Mouse (Mus musculus) left cerebral cortex, postnatal 10 days (tissue): ENCODE measurements at regions not wholly inside any gene's neighbourhood (a gene's known extent, or its start where the extent isn't known, plus 50 kb on each side); places are given as distances from the start of the nearest gene placed in this dataset.

Experiments used
- DNase-seq, 2 experiments: peaks; one replicate each; pipeline ENCODE4 v3.0.0; 2021 to 2022; ENCODE audit warnings: low spot score in 2 of 2, mixed read lengths in 1 of 2; ENCODE audit errors: extremely low spot score in 1 of 2
- intact Hi-C: fragments of 180-260 bp; cut with DNase I; formaldehyde crosslinking; loops from one replicate; pipeline ENCODE4 v1.15.1; 2025

- DNase-seq: no peak
- intact Hi-C loops: no loop called here
These were observed 54.7 kb upstream of the Irx5 start for GRCm38 (mm10) chr8:92302694-92303093.

GRCm38 (mm10) chr8:92301029-92301428 lies 56.4 kb upstream of the Irx5 start:
- no peak for DNase-seq
- intact Hi-C loops: no loop called here

GRCm38 (mm10) chr8:92286841-92287811 lies 70.3 kb upstream of the Irx5 start:
- DNase-seq: no peak
- intact Hi-C loops: no loop called here

DNA sequence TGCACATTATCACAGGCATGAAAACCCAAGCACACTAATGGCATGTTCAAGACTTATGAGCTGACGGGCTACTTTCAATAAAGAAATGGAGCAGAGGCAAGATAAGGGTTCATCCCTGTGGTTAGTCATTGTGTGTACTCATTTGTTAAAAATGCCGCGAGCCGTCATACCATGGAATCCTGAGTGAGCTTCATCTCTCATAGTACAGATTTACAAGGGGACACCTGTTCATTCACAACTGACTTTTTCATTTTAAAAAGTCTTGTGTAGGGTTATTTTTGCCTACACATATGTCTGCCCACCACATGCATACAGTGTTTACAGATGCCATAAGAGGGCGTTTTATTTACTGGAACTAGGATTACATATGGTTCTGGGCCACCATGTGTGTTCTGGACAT lies 81.7 kb upstream of the Irx5 start:
- DNase-seq: no peak
- intact Hi-C loops: no loop called here

DNA sequence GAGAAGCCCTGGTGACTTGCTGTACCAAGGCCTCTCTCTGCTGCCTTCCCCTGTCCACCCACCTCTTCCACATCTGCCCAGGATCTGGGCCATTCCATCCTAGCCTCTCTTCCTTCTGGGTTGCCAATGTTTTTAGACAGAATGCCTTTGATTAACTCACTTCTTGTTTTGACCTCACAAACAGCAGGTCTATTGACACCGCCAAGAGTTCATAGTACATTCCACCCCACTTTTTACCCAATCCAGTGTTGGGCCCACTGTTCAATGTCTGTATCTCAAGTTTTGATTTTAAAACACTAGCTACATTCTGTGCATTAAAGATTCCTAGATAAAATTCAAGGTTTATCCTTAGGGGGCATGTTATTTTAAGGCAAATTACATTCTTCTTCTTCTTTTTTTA lies 84.7 kb upstream of the Irx5 start:
- intact Hi-C loops: no loop called here
- DNase-seq: no peak

DNA sequence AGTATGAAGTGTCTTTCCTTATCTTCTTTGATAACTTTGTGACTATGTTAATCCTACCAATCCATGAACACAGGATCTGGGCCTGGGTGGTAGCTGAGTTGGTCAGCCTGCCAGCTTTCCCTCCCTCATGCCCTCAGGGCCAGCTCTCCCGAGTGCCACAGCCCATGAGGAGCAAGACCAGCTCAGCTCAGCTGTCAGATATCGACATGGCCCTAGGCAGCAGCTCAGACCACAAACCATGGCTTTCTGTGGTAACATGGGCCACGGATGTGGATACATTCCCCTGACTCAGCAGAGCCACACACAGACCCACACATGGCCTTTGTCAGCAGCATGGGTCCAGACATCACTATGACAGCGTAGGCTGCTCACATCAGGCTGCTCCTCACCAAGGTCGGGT lies 85.4 kb upstream of the Irx5 start:
- intact Hi-C loops: no loop called here
- DNase-seq: no peak

- DNase-seq: no peak
- intact Hi-C loops: no loop called here
These were observed 86.8 kb upstream of the Irx5 start for GRCm38 (mm10) chr8:92270636-92271035.

- intact Hi-C loops: no loop called here
These were observed 90.0 kb upstream of the Irx5 start for GRCm38 (mm10) chr8:92267415-92267814.

DNA sequence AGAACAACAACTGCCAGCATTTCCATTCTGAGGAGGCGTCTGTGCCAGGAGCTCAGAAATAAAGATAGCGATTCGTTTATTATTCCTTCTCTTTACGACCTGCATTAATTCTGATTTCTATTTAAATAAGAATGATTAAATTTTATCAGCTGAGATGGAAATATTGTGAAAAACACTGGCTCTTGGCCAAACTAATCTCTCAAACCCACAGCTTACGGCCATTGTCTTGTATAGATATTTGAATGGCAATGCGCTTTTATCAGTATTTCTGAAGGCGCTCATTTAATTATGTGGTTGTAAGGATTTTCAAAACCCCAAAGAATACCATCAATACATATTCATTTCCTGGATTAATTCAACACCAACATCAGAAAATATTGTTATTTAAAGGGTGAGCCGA lies 97.4 kb upstream of the Irx5 start:
- no peak for DNase-seq
- intact Hi-C loops: no loop called here

More at GRCm38 (mm10) chr8:92267415-92267814, 90.0 kb upstream of the Irx5 start:
- no peak for DNase-seq

GRCm38 (mm10) chr8:92258258-92258657 lies 99.2 kb upstream of the Irx5 start:
- intact Hi-C loops: no loop called here
- DNase-seq: no peak

DNA sequence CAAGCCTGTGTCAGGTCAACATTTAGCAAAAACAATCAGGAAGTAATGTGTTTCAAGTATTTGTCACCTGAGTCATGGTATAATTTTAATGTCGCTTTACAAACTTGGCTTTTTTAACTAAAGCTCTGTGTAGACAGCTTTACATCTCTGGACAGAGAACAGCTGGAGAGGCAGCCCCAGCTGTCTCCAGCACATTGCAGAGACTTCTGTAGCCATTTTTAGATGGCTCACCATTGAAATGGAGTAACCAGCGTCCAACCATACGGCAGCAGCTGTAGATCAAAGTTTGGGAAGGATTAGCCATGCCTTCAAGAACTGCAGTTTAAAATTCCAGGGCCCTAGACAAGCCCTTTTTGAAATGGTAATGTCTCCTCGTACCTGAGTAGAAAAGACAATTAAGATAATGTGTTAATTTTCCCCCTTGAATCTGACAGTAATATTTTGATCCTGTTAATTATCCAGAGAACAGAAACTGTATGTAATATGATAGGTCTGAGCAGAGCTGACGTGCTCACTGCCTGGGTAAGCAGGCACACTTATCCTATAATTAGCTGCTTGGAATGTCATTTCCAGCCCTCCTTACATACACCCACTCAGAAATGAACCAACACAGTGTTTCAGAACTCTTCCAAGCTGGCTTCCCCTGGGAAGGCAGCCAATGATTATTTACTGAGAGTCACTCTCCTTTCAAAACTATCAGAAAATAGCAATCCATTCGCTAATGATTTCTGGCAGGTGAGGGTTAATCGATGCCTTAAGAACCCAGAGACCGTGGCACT lies 104.6 kb upstream of the Irx5 start:
- intact Hi-C loops: no loop called here

GRCm38 (mm10) chr8:92246301-92246700 lies 111.1 kb upstream of the Irx5 start:
- peak in 1 of 2 experiments; percentile 10 for DNase-seq
- intact Hi-C loops: no loop called here

More for the DNA sequence above, 104.6 kb upstream of the Irx5 start:
- DNase-seq: peak in 1 of 2 experiments; percentile 44

DNA sequence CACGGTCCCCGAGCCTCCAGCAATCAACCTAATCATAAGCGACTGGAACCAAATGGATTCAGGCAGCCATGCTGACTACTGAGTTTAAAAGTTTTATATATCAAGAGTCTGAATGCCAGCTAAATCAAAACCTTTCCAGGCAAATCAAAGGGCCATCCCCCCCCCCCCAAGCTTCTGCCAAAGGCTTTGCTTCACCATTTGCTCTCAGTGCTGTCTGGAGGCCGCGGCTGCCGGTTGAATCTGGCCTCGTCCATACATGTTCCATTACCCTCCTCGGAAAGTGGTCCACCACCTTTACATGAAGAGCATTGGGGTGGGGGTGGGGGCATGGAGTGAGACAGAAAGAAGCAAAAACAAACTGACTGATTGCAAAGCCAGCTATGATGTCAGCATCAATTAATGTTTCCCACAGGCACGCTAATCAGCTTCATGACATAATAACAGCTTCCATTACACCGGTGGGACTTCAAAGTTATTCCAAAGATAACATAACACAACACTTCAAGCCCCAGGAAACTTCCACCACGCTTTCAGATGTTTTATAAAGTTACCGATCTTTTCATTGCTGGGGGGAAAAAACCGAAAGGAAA lies 116.6 kb upstream of the Irx5 start:
- no peak for DNase-seq
- intact Hi-C loops: no loop called here

GRCm38 (mm10) chr8:92231326-92232225 lies 125.8 kb upstream of the Irx5 start:
- intact Hi-C loops: no loop called here
- no peak for DNase-seq

DNA sequence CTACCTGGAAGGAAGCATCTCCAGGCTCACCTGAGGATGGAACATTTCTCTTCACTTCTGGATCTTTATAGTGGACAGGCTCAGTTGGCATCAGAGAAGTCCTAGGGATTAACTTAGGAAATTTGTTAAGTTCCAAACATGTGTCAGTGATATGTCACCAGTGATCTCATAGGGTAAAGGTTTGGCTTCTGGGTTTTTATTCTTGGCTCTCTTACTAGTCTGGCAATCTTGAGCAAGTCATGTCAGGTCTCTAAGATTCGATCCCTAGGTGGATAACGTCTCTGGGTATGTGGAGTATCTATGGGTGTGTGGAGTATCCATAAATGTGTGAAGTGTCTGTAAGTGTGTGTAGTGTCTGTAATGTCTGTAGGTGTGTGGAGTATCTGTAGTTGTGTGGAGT lies 127.9 kb upstream of the Irx5 start:
- intact Hi-C loops: no loop called here
- DNase-seq: no peak

DNA sequence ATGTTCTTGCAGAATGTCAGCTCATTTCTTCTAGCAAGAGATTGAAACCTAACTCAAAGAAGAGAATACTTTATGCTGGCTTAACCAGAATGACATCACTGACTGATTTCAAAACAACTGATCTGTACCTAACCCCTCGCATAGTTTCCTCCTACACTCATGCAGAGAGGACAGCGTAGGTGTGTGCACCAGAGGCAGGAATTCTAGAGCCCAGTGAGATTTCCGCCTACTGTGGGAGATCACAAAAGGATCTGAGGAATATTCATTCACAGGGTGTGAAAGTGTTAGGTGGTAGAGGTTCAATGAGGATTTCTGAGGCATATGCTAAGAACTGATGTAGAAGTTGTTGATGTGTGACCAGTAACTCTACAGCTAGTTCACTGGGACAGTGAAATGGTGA lies 132.5 kb upstream of the Irx5 start:
- DNase-seq: no peak
- intact Hi-C loops: no loop called here

DNA sequence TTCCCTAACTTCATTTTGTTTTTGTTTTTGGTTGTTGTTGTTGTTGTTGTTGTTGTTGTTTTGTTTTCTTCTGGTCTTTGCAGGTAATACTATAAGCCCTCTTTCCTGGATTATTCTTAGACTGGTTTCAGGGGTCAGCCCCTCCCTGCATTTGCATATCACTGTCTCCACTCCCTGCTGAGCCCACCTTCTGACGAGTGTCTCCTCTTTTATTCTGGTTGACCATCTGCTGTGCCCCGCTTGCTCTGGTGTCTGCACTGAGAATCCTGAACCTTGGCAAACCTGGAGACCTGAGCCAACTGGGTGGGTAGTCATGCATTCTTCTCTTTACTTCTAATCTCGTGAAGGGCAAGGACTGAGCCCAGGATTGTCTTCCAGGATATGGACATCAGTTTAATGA lies 134.4 kb upstream of the Irx5 start:
- DNase-seq: no peak
- intact Hi-C loops: no loop called here

GRCm38 (mm10) chr8:92219181-92219890 lies 138.1 kb upstream of the Irx5 start:
- intact Hi-C loops: no loop called here
- DNase-seq: no peak
